Mouse (Mus musculus): Measurements from ENCODE around the gene Tcf20. TPM values are rescaled to one million over a fixed set of nuclear protein-coding genes. Genes with fewer than 3 reads are reported as not detected.

The Tcf20 gene
- total and polyA plus RNA-seq, 3 experiments: 34.7 to 92.0 (median 91.8) TPM

GRCm38 (mm10) chr15:82822347-82822746 is 165.3 kb downstream of the Tcf20 start:
- no peak overlapping the region for H3K4me3 ChIP-seq (ENCODE audit: control insufficient read depth in 1 of 2, insufficient read depth in 1 of 2, low read depth in 2 of 2, low read length in 2 of 2)
- H3K4me1 ChIP-seq (ENCODE audit: control insufficient read depth in 1 of 2, insufficient read depth in 2 of 2, low read length in 2 of 2): no peaks in the 10 kb centered on the region
- no peaks in the 10 kb centered on the region for H3K27me3 ChIP-seq (ENCODE audit: control insufficient read depth in 1 of 2, insufficient read depth in 2 of 2, low read length in 2 of 2)
- H3K27ac ChIP-seq (ENCODE audit: control insufficient read depth, low read depth, low read length): no peak overlapping the region
- H3K79me2 ChIP-seq (ENCODE audit: control insufficient read depth, insufficient read depth, low read length, poor library complexity): peaks cover 5% of the 10 kb centered on the region; the same call in 1 of the 2 replicates
- no peaks in the 10 kb centered on the region for H3K9me3 ChIP-seq (replicated peaks; ENCODE audit: insufficient read depth, low read length)
- no peak for DNase-seq (ENCODE audit: low read depth, low spot score)
- H3K9ac ChIP-seq (ENCODE audit: control insufficient read depth, low read depth, low read length, poor library complexity, severe bottlenecking): no peak overlapping the region
- H3K36me3 ChIP-seq (ENCODE audit: control insufficient read depth in 1 of 2, insufficient read depth in 2 of 2, low read length in 2 of 2): peaks cover 0 to 15% of the 10 kb centered on the region in 2 experiments; a peak in 2 of 4 replicates
- TF ChIP-seq CHD1 (IDR thresholded peaks at IDR 0.05; ENCODE audit: low read depth, low read length) (no peak), RCOR1 (IDR thresholded peaks at IDR 0.05; ENCODE audit: low read depth, low read length) (no peak), KAT2A (conservative IDR thresholded peaks at IDR 0.05; ENCODE audit: low read depth, low read length) (no peak), BHLHE40 (IDR thresholded peaks at IDR 0.05; ENCODE audit: borderline replicate concordance, low read depth, low read length) (no peak), MAFK (IDR thresholded peaks at IDR 0.05; ENCODE audit: borderline replicate concordance, low read depth, low read length) (no peak), ZKSCAN1 (IDR thresholded peaks at IDR 0.05; ENCODE audit: low read depth, low read length) (no peak), JUND (IDR thresholded peaks at IDR 0.05; ENCODE audit: low read depth, low read length) (no peak), ETS1 (IDR thresholded peaks at IDR 0.05; ENCODE audit: low read depth, low read length) (no peak), POLR2AphosphoS5 (IDR thresholded peaks at IDR 0.05; ENCODE audit: borderline replicate concordance, low read depth, low read length) (no peak), RAD21 (IDR thresholded peaks at IDR 0.05; ENCODE audit: low read depth, low read length) (no peak), ELF1 (IDR thresholded peaks at IDR 0.05; ENCODE audit: low read depth, low read length) (no peak), MEF2A (IDR thresholded peaks at IDR 0.05; ENCODE audit: extremely low read depth, insufficient replicate concordance, low read depth, low read length, poor library complexity, severe bottlenecking) (no peak), ZMIZ1 (IDR thresholded peaks at IDR 0.05; ENCODE audit: low read depth, low read length) (no peak), USF1 (IDR thresholded peaks at IDR 0.05; ENCODE audit: low read depth, low read length) (no peak), MYC (IDR thresholded peaks at IDR 0.05; ENCODE audit: low read depth, low read length) (no peak), GABPA (IDR thresholded peaks at IDR 0.05; ENCODE audit: low read depth, low read length) (no peak), USF2 (IDR thresholded peaks at IDR 0.05; ENCODE audit: borderline replicate concordance in 1 of 2, insufficient read depth in 1 of 2, low read depth in 1 of 2, low read length in 2 of 2) (no peak), HCFC1 (IDR thresholded peaks at IDR 0.05; ENCODE audit: low read depth, low read length) (no peak), MAZ (IDR thresholded peaks at IDR 0.05; ENCODE audit: low read depth, low read length) (no peak)

GRCm38 (mm10) chr15:82821657-82822056 is 166.0 kb downstream of the Tcf20 start:
- Histone ChIP-seq H3K9ac (ENCODE audit: control insufficient read depth, low read depth, low read length, poor library complexity, severe bottlenecking) (no peak overlapping the region), H3K36me3 (ENCODE audit: control insufficient read depth in 1 of 2, insufficient read depth in 2 of 2, low read length in 2 of 2) (peaks cover 0 to 15% of the 10 kb centered on the region in 2 experiments; a peak in 2 of 4 replicates), H3K4me3 (ENCODE audit: control insufficient read depth in 1 of 2, insufficient read depth in 1 of 2, low read depth in 2 of 2, low read length in 2 of 2) (no peak overlapping the region), H3K4me1 (ENCODE audit: control insufficient read depth in 1 of 2, insufficient read depth in 2 of 2, low read length in 2 of 2) (no peaks in the 10 kb centered on the region), H3K27me3 (ENCODE audit: control insufficient read depth in 1 of 2, insufficient read depth in 2 of 2, low read length in 2 of 2) (no peaks in the 10 kb centered on the region), H3K9me3 (replicated peaks; ENCODE audit: insufficient read depth, low read length) (no peaks in the 10 kb centered on the region), H3K79me2 (ENCODE audit: control insufficient read depth, insufficient read depth, low read length, poor library complexity) (peaks cover 3% of the 10 kb centered on the region; the same call in 1 of the 2 replicates), H3K27ac (ENCODE audit: control insufficient read depth, low read depth, low read length) (no peak overlapping the region)
- TF ChIP-seq POLR2AphosphoS2 (IDR thresholded peaks at IDR 0.05; ENCODE audit: low read length) (no peak), MAZ (IDR thresholded peaks at IDR 0.05; ENCODE audit: low read depth, low read length) (no peak), MAX (IDR thresholded peaks at IDR 0.05; ENCODE audit: low read length) (no peak), RCOR1 (IDR thresholded peaks at IDR 0.05; ENCODE audit: low read depth, low read length) (no peak), ZMIZ1 (IDR thresholded peaks at IDR 0.05; ENCODE audit: low read depth, low read length) (no peak), USF2 (IDR thresholded peaks at IDR 0.05; ENCODE audit: borderline replicate concordance in 1 of 2, insufficient read depth in 1 of 2, low read depth in 1 of 2, low read length in 2 of 2) (no peak), JUND (IDR thresholded peaks at IDR 0.05; ENCODE audit: low read depth, low read length) (no peak), TCF12 (IDR thresholded peaks at IDR 0.05; ENCODE audit: low read depth, low read length) (no peak), UBTF (IDR thresholded peaks at IDR 0.05; ENCODE audit: borderline replicate concordance, insufficient read depth, low read depth, low read length) (no peak), MYB (IDR thresholded peaks at IDR 0.05; ENCODE audit: low read depth, low read length) (no peak), CHD2 (IDR thresholded peaks at IDR 0.05; ENCODE audit: low read length) (no peak), GATA1 (IDR thresholded peaks at IDR 0.05; ENCODE audit: low read depth, low read length) (no peak), ZNF384 (IDR thresholded peaks at IDR 0.05; ENCODE audit: low read depth, low read length) (no peak), TBP (IDR thresholded peaks at IDR 0.05; ENCODE audit: low read depth, low read length) (no peak), HCFC1 (IDR thresholded peaks at IDR 0.05; ENCODE audit: low read depth, low read length) (no peak)
- no peak for DNase-seq (ENCODE audit: low read depth, low spot score)

Data from MEL (cell line).